15 mouse cellular contexts compared by ENCODE assay signal in the genomic region with DNA sequence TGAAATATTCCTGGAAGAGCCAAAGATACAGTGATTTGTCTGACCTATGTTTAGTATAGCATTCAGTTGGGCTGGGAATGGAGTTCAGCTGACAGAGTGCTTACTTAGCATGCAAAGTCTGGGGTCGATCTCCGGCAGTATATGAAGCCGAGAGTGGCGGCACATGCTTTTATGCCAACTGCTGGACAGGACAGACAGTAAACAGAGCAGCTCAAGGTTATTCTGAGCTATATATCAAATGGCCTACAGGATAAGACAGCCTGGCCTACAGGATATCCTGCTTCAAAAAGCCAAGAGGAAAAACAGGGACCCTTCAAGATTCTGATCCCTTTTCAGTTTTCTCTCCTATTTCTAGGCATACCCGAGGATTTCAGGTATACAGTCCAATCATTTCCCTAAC.
"Had no signal": no experiment of that assay in that cellular context is flagged by ENCODE, and none has a peak within 500 bp of the region (broad histone marks: within the 10 kb centered on the region; RNA-seq: fewer than 3 reads in every experiment).

No protein-coding gene starts in this region.

- H3K9me3 ChIP-seq: limb, embryonic 13.5 days; liver, embryonic 15.5 days; megakaryocyte, embryonic 14.5 days; midbrain, embryonic 15.5 days; neural tube, embryonic 13.5 days had no signal

- H3K27ac ChIP-seq: limb, embryonic 13.5 days; liver, embryonic 15.5 days; macrophage; midbrain, embryonic 15.5 days; neural tube, embryonic 13.5 days had no signal

- H3K27me3 ChIP-seq: limb, embryonic 13.5 days; liver, embryonic 15.5 days; megakaryocyte, embryonic 14.5 days; midbrain, embryonic 15.5 days; neural tube, embryonic 13.5 days had no signal

- H3K4me2 ChIP-seq: limb, embryonic 13.5 days; liver, embryonic 15.5 days; midbrain, embryonic 11.5 days; midbrain, embryonic 15.5 days; neural tube, embryonic 13.5 days had no signal

- ATAC-seq: midbrain, embryonic 15.5 days had no signal

- H3K4me3 ChIP-seq: limb, embryonic 13.5 days; liver, embryonic 15.5 days; megakaryocyte, embryonic 14.5 days; midbrain, embryonic 15.5 days; neural tube, embryonic 13.5 days had no signal

- H3K9ac ChIP-seq: limb, embryonic 13.5 days; liver, embryonic 15.5 days; midbrain, embryonic 15.5 days; neural tube, embryonic 13.5 days had no signal

- DNase-seq: kidney, adult 9 months; kidney, postnatal 10 days; left cerebral cortex, postnatal 4 days; lung, adult 2 months; lung, postnatal 14 days; right cerebral cortex, postnatal 14 days; thymus, adult 18-20 months; thymus, postnatal 14 days had no signal

- H3K4me1 ChIP-seq: limb, embryonic 13.5 days; megakaryocyte, embryonic 14.5 days; midbrain, embryonic 15.5 days had no signal
